Mouse (Mus musculus) embryonic facial prominence, embryonic 10.5 days (tissue): ENCODE results near the gene Uxs1. TPM values are rescaled to one million over a fixed set of nuclear protein-coding genes. Genes with fewer than 3 reads are reported as not detected.

Source experiments
- DNase-seq: peaks from one replicate; pipeline ENCODE4 v3.0.0-alpha.2; 2017; ENCODE audit warnings: low spot score
- H3K27ac ChIP-seq: fragments of 300-500 bp; sonication (generic); replicated peaks from 2 replicates; pipeline ENCODE4 v1.5.1; 2016; ENCODE audit warnings: mild to moderate bottlenecking
- H3K27me3 ChIP-seq: fragments of 300-500 bp; sonication (generic); replicated peaks from 2 replicates; pipeline ENCODE4 v1.6.1; 2016; ENCODE audit warnings: low read depth, mild to moderate bottlenecking; ENCODE audit not compliant: poor library complexity, severe bottlenecking
- H3K36me3 ChIP-seq: fragments of 300-500 bp; sonication (generic); replicated peaks from 2 replicates; pipeline ENCODE4 v1.6.1; 2016; ENCODE audit warnings: mild to moderate bottlenecking, moderate library complexity
- H3K4me1 ChIP-seq: fragments of 300-500 bp; sonication (generic); 2 replicates; pipeline ENCODE4 v1.6.1; 2016
- H3K4me3 ChIP-seq: fragments of 300-500 bp; sonication (generic); 2 replicates; pipeline ENCODE4 v1.5.1; 2016; ENCODE audit warnings: mild to moderate bottlenecking, moderate library complexity
- H3K9me3 ChIP-seq: fragments of 300-500 bp; sonication (generic); 2 replicates; pipeline ENCODE4 v1.6.1; 2016; ENCODE audit warnings: mild to moderate bottlenecking
- WGBS: fragments of 180-500 bp; shearing (Covaris S2); methylation state at CpG from one replicate; pipeline ENCODE4 v1.1.7; 2016; 5-methylcytosine and 5-hydroxymethylcytosine counted together
- polyA plus RNA-seq: library from polyadenylated mRNA; unstranded; fragments of >200 nt; fragmentation: Nextera tagmentation; extraction: Ambion mirVana; gene quantifications from 2 replicates; pipeline ENCODE4 v1.2.1, GENCODE M21; 2016

The Uxs1 gene
- polyA plus RNA-seq, 1 experiment from 2014 or later = 20.1 TPM

- H3K36me3 ChIP-seq = peaks cover 38% of the 10 kb centered on the region
- DNase-seq = no peak
- no peaks in the 10 kb centered on the region for H3K27me3 ChIP-seq
- H3K27ac ChIP-seq = no peak overlapping the region
- WGBS = 92% methylated on average over 5 of the region's 5 CpGs
- H3K4me1 ChIP-seq = no peaks in the 10 kb centered on the region
- H3K4me3 ChIP-seq = no peak overlapping the region
- no peaks in the 10 kb centered on the region for H3K9me3 ChIP-seq
Measured at GRCm38 (mm10) chr1:43786711-43787110, 40.9 kb downstream of the Uxs1 start.

GRCm38 (mm10) chr1:43785316-43785715 lies 42.3 kb downstream of the Uxs1 start:
- 88% methylated on average over 5 of the region's 5 CpGs for WGBS
- Histone ChIP-seq H3K27ac (no peak overlapping the region), H3K27me3 (no peaks in the 10 kb centered on the region), H3K9me3 (no peaks in the 10 kb centered on the region), H3K4me3 (no peak overlapping the region), H3K4me1 (0 out of 2 replicates have a peak, but pooled peaks cover 4% of the 10 kb centered on the region), H3K36me3 (peaks cover 36% of the 10 kb centered on the region)
- no peak for DNase-seq

GRCm38 (mm10) chr1:43783186-43783585 lies 44.4 kb downstream of the Uxs1 start:
- Histone ChIP-seq H3K4me3 (no peak overlapping the region), H3K9me3 (no peaks in the 10 kb centered on the region; the same call in 1 of the 2 replicates), H3K36me3 (peaks cover 46% of the 10 kb centered on the region), H3K4me1 (0 out of 2 replicates have a peak, but pooled peaks cover 4% of the 10 kb centered on the region), H3K27me3 (no peaks in the 10 kb centered on the region), H3K27ac (no peak overlapping the region)
- no peak for DNase-seq
- 82% methylated on average over 3 of the region's 3 CpGs for WGBS

- H3K27me3 ChIP-seq = no peaks in the 10 kb centered on the region
- H3K4me1 ChIP-seq = 0 out of 2 replicates have a peak, but pooled peaks cover 4% of the 10 kb centered on the region
- DNase-seq = no peak
- 92% methylated on average over 3 of the region's 3 CpGs for WGBS
- peaks cover 46% of the 10 kb centered on the region for H3K36me3 ChIP-seq
- no peak overlapping the region for H3K4me3 ChIP-seq
- no peaks in the 10 kb centered on the region; the same call in 1 of the 2 replicates for H3K9me3 ChIP-seq
- H3K27ac ChIP-seq = no peak overlapping the region
Measured at GRCm38 (mm10) chr1:43782680-43783079, 44.9 kb downstream of the Uxs1 start.

GRCm38 (mm10) chr1:43781672-43782071 lies 45.9 kb downstream of the Uxs1 start:
- H3K4me1 ChIP-seq = 0 out of 2 replicates have a peak, but pooled peaks cover 4% of the 10 kb centered on the region
- no peak for DNase-seq
- no peaks in the 10 kb centered on the region; the same call in 1 of the 2 replicates for H3K9me3 ChIP-seq
- H3K27ac ChIP-seq = no peak overlapping the region
- WGBS = 88% methylated on average over 3 of the region's 3 CpGs
- H3K27me3 ChIP-seq = no peaks in the 10 kb centered on the region
- H3K36me3 ChIP-seq = peaks cover 48% of the 10 kb centered on the region
- no peak overlapping the region for H3K4me3 ChIP-seq

- peaks cover 48% of the 10 kb centered on the region for H3K36me3 ChIP-seq
- 0 out of 2 replicates have a peak, but pooled peaks cover 4% of the 10 kb centered on the region for H3K4me1 ChIP-seq
- no peak overlapping the region for H3K27ac ChIP-seq
- H3K27me3 ChIP-seq = no peaks in the 10 kb centered on the region
- H3K4me3 ChIP-seq = no peak overlapping the region
- WGBS = 71% methylated on average over 2 of the region's 2 CpGs
- DNase-seq = no peak
- no peaks in the 10 kb centered on the region; the same call in 1 of the 2 replicates for H3K9me3 ChIP-seq
Measured at GRCm38 (mm10) chr1:43781195-43781594, 46.4 kb downstream of the Uxs1 start.

GRCm38 (mm10) chr1:43776106-43776505 lies 51.5 kb downstream of the Uxs1 start:
- Histone ChIP-seq H3K4me1 (no peaks in the 10 kb centered on the region), H3K9me3 (peaks cover 3% of the 10 kb centered on the region; the same call in 1 of the 2 replicates), H3K36me3 (peaks cover 74% of the 10 kb centered on the region), H3K4me3 (no peak overlapping the region), H3K27ac (no peak overlapping the region), H3K27me3 (no peaks in the 10 kb centered on the region)
- no peak for DNase-seq
- WGBS = 82% methylated on average over 3 of the region's 3 CpGs

GRCm38 (mm10) chr1:43774126-43774525 lies 53.5 kb downstream of the Uxs1 start:
- no peak for DNase-seq
- Histone ChIP-seq H3K36me3 (peaks cover 83% of the 10 kb centered on the region), H3K4me3 (no peak overlapping the region), H3K27me3 (no peaks in the 10 kb centered on the region), H3K27ac (no peak overlapping the region), H3K9me3 (peaks cover 3% of the 10 kb centered on the region; the same call in 1 of the 2 replicates), H3K4me1 (no peaks in the 10 kb centered on the region)
- WGBS = 95% methylated on average over 4 of the region's 4 CpGs

GRCm38 (mm10) chr1:43772694-43773093 lies 54.9 kb downstream of the Uxs1 start:
- WGBS = 97% methylated on average over 3 of the region's 3 CpGs
- Histone ChIP-seq H3K4me1 (no peaks in the 10 kb centered on the region), H3K36me3 (peaks cover 88% of the 10 kb centered on the region)

GRCm38 (mm10) chr1:43770032-43770431 lies 57.6 kb downstream of the Uxs1 start:
- Histone ChIP-seq H3K36me3 (peaks cover 86% of the 10 kb centered on the region), H3K9me3 (0 out of 2 replicates have a peak, but pooled peaks cover 3% of the 10 kb centered on the region), H3K27ac (no peak overlapping the region), H3K4me3 (no peak overlapping the region), H3K4me1 (no peaks in the 10 kb centered on the region), H3K27me3 (no peaks in the 10 kb centered on the region)
- 86% methylated on average over 3 of the region's 3 CpGs for WGBS
- DNase-seq = no peak

More at GRCm38 (mm10) chr1:43772694-43773093, 54.9 kb downstream of the Uxs1 start:
- Histone ChIP-seq H3K4me3 (no peak overlapping the region), H3K27ac (no peak overlapping the region), H3K27me3 (no peaks in the 10 kb centered on the region), H3K9me3 (0 out of 2 replicates have a peak, but pooled peaks cover 3% of the 10 kb centered on the region)
- DNase-seq = no peak

- 75% methylated on average over 1 of the region's 1 CpGs for WGBS
- H3K27me3 ChIP-seq = no peaks in the 10 kb centered on the region
- no peak for DNase-seq
- H3K4me1 ChIP-seq = no peaks in the 10 kb centered on the region
- H3K36me3 ChIP-seq = peaks cover 88% of the 10 kb centered on the region
- no peak overlapping the region for H3K27ac ChIP-seq
- no peak overlapping the region for H3K4me3 ChIP-seq
- H3K9me3 ChIP-seq = 0 out of 2 replicates have a peak, but pooled peaks cover 3% of the 10 kb centered on the region
Measured at GRCm38 (mm10) chr1:43769348-43769747, 58.3 kb downstream of the Uxs1 start.

- H3K4me3 ChIP-seq = no peak overlapping the region
- H3K27me3 ChIP-seq = no peaks in the 10 kb centered on the region
- H3K27ac ChIP-seq = no peak overlapping the region
- DNase-seq = no peak
- H3K9me3 ChIP-seq = 0 out of 2 replicates have a peak, but pooled peaks cover 3% of the 10 kb centered on the region
- no peaks in the 10 kb centered on the region for H3K4me1 ChIP-seq
- H3K36me3 ChIP-seq = peaks cover 88% of the 10 kb centered on the region
- WGBS = 75% methylated on average over 4 of the region's 4 CpGs
Measured at GRCm38 (mm10) chr1:43768385-43768990, 59.1 kb downstream of the Uxs1 start.

- Histone ChIP-seq H3K4me1 (no peaks in the 10 kb centered on the region), H3K27ac (no peak overlapping the region), H3K9me3 (no peaks in the 10 kb centered on the region), H3K36me3 (peaks cover 87% of the 10 kb centered on the region), H3K4me3 (no peak overlapping the region), H3K27me3 (no peaks in the 10 kb centered on the region)
- no peak for DNase-seq
- 87% methylated on average over 2 of the region's 2 CpGs for WGBS
Measured at GRCm38 (mm10) chr1:43766328-43766727, 61.3 kb downstream of the Uxs1 start.
